Mouse (Mus musculus): Measurements from ENCODE around the gene Akip1.

The Akip1 gene

GRCm38 (mm10) chr7:109707023-109707785, 3.7 kb downstream of the Akip1 start:
- no peak for DNase-seq (ENCODE audit: low spot score)

GRCm38 (mm10) chr7:109708961-109709382, 5.5 kb downstream of the Akip1 start:
- DNase-seq (ENCODE audit: low spot score), result peak; percentile 53

GRCm38 (mm10) chr7:109710069-109710468, 6.6 kb downstream of the Akip1 start:
- DNase-seq (ENCODE audit: low spot score), result no peak

GRCm38 (mm10) chr7:109712198-109712597, 8.7 kb downstream of the Akip1 start:
- DNase-seq (ENCODE audit: low spot score), result no peak

- DNase-seq (ENCODE audit: low spot score), result no peak
Measured at GRCm38 (mm10) chr7:109713434-109713982, 10.0 kb downstream of the Akip1 start.

GRCm38 (mm10) chr7:109719286-109719685, 15.8 kb downstream of the Akip1 start:
- DNase-seq (ENCODE audit: low spot score), result no peak

- DNase-seq (ENCODE audit: low spot score), result no peak
Measured at GRCm38 (mm10) chr7:109722618-109723017, 19.1 kb downstream of the Akip1 start.

GRCm38 (mm10) chr7:109723114-109723513, 19.6 kb downstream of the Akip1 start:
- DNase-seq (ENCODE audit: low spot score), result no peak

- no peak for DNase-seq (ENCODE audit: low spot score)
Measured at GRCm38 (mm10) chr7:109723697-109724096, 20.2 kb downstream of the Akip1 start, which contains the start of gene BC051019. BC051019 (minus strand) TSS chr7:109723850.

- no peak for DNase-seq (ENCODE audit: low spot score)
Measured at GRCm38 (mm10) chr7:109731626-109732025, 28.1 kb downstream of the Akip1 start, which contains the start of gene Ascl3. Ascl3 (minus strand) TSS chr7:109731726.

GRCm38 (mm10) chr7:109734806-109735205, 31.3 kb downstream of the Akip1 start:
- peak; percentile 34 for DNase-seq (ENCODE audit: low spot score)

GRCm38 (mm10) chr7:109739822-109740370, 36.4 kb downstream of the Akip1 start:
- DNase-seq (ENCODE audit: low spot score), result no peak

- DNase-seq (ENCODE audit: low spot score), result no peak
Measured at GRCm38 (mm10) chr7:109741060-109741459, 37.6 kb downstream of the Akip1 start.

GRCm38 (mm10) chr7:109741703-109742102, 38.2 kb downstream of the Akip1 start:
- DNase-seq (ENCODE audit: low spot score), result no peak

GRCm38 (mm10) chr7:109747747-109748146, 44.3 kb downstream of the Akip1 start:
- no peak for DNase-seq (ENCODE audit: low spot score)

- no peak for DNase-seq (ENCODE audit: low spot score)
Measured at GRCm38 (mm10) chr7:109751427-109752007, 48.0 kb downstream of the Akip1 start.

GRCm38 (mm10) chr7:109752008-109752925, 48.8 kb downstream of the Akip1 start, which contains the start of gene Tmem9b:
Tmem9b (minus strand) TSS chr7:109752875.
- peak; percentile 58 for DNase-seq (ENCODE audit: low spot score)

GRCm38 (mm10) chr7:109754034-109754433, 50.5 kb downstream of the Akip1 start:
- no peak for DNase-seq (ENCODE audit: low spot score)

GRCm38 (mm10) chr7:109756291-109756690, 52.8 kb downstream of the Akip1 start:
- no peak for DNase-seq (ENCODE audit: low spot score)

Measured in ovary, adult 18-20 months (tissue).